Mouse (Mus musculus) neural tube, embryonic 10.5 days (tissue): Measurements from ENCODE around the gene 1600015I10Rik.
A peak's percentile ranks its signal among the peaks of the same experiment; 100 is the strongest.
"Not testable (repeated sequence)": the region's sequence is repeated elsewhere in the genome, so short reads cannot be mapped to it uniquely, and the experiment has no call there.

Experiments used
- DNase-seq: peaks from one replicate; pipeline ENCODE4 v3.0.0-alpha.2; 2017; ENCODE audit warnings: low spot score; ENCODE audit errors: extremely low spot score

1600015I10Rik gene

DNA sequence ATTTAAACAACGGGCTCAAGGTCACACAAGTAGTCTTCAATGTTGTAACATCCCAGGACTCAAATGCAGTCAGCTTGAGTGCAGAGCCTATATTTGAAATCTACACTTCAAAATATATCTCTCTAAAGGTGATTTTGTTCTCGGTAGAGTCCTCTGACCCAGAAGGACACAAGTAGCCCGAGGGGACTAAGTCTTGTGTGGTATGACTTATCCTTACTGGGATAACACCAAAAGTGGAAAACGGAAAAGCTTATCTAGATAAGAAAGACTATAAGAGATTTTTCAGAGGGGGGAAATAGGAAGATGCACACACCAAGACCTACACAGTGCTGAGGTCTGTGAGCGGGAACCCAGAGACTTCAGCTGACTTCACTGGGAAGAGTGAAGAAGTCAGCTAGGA, at the start of gene 1600015I10Rik:
Gene 1600015I10Rik, plus strand, starts transcription at position 301 of the 400 bp plus-strand sequence.
- DNase-seq: no peak

DNA sequence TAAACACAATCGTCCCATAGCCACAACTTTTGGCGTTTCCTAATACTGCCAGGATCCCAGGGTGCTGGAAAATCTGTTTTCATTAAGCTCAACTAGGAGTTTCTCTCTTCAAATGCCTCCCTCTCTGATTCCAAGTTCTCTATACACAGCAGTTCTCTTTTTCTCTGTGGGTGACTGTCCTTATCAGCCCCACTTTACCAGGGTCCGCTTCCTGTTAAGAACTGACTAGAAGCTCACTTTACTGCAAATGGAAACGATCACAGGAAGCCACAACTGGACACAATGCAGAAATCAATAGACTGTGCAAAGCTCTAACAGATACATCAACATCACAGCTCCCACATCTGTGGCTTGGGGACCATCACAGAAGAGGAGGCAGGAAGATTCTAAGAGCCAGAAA, 35.5 kb upstream of the 1600015I10Rik start:
- DNase-seq: no peak

DNA sequence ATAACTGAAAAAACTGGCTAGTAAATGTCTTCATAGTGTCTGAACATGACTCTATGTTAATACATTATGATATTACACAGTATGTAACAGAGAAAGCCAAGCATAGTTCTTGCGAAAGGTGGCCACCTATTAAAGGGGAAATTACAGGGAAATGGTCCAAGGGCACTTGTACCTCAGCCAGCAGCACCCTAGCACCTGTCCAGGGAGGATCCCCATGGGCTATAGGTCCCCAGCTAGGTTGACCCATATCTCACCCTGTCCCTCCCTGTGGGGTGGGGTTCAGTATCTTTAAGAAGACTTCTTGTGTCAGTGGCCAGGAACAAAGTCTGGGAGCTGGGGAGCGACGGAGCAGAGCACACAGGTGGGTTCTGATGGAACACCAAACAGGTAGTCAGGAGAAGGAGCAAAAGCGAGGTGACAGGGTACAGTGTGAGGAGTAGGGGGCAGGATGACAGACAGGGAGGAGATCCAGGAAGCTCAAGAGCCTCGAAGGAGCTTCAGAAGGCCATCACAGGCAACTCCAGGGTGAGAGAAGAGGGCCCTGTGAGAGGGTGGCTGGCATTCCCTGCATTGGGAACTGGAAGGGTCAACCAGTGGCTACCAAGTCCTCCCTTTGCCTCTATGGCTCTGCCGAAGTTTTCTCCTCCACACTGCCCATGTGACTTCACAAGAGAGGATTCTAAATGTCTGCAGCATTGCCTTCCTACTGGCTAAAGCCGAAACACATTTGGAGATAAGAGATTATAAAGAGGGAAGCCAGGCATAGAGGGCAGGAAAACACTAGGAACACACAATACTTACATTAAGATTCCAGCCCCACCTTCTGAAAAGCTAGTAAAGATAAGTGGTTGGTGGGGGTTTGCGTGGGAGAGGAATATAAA, 34.5 kb upstream of the 1600015I10Rik start:
- DNase-seq: no peak

DNA sequence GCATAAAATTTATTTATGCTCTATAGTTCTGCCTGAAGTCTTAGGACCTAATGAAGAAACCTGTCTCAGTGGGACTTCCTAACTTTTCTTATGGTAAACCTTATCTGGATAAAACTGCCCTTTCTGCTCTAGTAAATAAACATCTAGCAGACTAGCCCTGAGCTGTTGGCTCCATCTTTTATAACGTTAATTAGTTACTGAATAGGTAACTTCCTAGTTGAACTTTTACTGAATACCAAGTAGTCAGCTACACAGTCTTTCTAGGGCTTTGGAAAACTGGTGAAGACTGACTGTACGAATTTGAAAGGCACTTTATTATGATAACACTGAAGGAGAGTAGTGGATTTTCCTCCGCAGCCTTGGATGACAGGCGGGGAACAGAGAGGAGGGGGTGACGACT, 33.8 kb upstream of the 1600015I10Rik start:
- no peak for DNase-seq

DNA sequence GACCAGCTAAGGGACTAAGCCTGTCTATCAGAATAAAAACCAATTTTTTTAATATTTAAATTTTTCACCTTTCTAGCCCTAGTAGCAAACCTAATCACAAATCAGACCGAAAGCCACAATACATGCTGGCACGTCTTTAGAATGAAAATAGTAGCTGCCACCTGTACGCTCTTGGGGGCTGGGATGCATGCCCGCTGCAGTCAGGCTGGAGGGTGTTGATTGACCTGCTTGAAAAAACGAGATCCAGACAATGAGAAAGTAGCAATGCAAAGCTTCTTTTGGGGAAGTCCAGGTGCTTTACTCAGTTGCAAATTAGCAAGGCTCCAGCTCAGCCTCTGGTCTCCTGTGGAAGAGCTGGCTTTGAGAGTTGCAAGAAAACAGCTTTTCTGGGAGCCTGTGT, 32.7 kb upstream of the 1600015I10Rik start:
- no peak for DNase-seq

DNA sequence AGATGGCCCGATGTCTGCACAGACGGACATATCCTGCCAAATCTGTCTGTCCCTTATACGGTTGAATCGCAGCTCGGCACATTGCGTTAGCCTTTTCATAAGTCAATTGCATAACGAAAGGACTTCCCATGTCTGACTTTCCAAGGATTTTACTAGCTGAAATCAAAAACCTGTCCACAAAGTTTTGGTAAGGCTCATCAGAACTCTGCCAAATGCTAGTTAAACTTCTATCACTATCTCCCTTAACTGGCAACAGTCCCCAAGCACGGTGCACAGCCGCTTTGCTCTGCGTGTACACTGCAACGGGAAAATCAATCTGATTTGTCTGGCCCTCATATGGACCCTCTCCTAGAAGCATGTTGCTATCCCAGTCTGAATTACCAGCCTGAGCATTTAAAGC, 28.4 kb upstream of the 1600015I10Rik start:
- not testable (repeated sequence) for DNase-seq

DNA sequence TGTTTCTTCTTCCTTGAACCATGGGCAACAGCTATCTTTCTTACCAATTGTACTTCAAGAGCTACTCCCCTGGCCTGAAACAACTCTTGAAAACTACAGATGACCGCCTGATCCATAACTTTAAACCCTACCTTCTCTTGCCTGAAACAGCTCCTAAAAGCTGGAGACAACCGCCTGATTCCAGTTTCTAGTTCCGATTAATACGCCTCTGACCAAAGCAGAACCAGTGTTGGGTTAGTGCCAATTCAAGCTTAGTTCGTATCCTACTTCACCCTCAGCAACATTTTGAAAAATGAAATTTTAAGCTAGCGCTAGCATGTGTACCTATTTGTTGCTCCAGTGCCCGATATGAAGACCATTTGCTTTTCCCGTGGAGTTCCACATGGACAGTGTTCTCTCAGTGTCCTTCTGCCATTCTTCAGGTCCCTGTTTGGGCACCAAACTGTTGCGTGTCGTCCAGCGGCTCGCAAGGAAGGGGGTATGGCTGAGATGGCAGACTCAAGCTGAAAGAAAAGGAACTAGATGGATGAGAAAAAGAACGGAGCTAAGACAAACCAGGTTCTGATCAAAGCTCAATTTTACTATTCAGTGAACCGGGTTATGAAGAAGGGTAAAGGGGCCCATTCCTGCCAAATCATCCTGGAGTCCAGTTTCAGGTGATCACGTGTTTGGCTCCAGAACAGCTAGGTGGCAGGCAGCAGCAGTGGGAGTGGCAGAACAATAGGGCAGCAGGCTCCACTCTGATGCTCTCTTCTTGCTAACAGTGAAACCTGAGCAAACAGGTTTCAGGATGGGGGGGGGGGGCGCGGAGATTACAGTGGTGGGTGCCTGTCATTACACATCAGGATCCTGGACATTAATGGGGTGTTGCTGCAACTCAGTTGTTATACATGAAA, 26.9 kb upstream of the 1600015I10Rik start:
- no peak for DNase-seq

DNA sequence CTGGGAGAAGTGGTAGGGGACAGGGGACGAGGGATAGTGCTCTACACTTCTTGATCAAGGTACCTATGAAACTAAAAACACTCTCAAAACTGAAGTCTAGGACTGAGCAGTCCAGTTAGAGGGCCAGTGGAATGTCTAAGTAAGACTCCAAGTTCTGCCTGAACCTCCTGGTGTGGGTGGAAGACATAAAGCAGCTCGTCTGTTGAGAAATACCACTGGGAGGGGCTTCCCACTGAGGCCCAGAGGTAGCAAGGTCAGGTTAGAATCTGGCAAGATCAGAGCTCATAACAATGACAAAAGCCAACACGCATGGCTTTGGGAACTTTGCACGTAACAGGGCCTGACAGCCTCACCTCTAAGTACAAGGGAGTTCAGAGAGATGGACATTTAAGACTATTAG, 26.3 kb upstream of the 1600015I10Rik start:
- DNase-seq: no peak

DNA sequence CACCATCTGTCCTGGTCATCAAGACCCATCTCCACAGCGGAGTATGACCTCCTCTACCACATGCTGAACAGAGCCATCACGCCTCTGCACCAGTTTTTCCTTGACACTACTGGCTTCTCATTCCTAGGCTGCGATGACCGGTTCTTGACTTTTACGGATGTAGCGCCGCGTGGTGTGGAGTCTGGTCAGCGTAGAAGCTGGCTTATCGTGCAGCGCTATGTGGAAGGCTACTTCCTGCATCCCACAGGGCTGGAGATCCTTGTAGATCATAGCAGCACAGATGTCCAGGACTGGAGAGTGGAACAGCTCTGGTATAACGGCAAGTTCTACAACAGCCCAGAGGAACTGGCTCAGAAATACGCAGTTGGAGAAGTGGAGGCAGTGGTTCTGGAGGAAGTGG, 24.1 kb upstream of the 1600015I10Rik start:
- DNase-seq: no peak

DNA sequence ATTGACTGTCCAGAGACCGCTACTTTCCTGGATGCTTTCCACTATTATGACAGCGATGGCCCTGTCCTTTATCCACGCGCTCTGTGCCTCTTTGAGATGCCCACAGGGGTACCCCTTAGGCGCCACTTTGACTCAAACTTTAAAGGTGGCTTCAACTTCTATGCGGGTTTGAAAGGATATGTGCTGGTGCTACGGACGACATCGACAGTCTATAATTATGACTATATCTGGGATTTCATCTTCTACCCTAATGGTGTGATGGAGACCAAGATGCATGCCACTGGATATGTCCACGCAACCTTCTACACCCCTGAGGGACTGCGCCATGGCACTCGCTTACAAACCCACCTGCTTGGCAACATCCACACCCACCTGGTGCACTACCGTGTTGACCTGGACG, 23.3 kb upstream of the 1600015I10Rik start:
- DNase-seq: no peak

DNA sequence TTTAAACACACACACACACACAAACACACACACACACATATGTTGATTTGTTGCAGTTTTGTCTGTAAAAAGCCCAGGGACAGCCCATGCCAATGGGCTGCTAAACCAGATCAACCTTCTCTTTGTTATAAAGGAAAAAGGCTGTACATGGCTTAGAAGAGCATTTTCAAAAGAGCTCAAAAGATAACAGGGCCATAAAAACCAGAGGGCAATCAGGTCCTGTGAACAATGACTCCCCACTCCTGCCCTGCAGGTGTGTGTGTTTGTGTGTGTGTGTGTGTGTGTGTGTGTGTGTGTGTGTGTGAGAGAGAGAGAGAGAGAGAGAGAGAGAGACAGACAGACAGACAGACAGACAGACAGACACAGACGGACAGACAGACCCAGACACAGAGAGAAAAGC, 20.5 kb upstream of the 1600015I10Rik start:
- DNase-seq: no peak

DNA sequence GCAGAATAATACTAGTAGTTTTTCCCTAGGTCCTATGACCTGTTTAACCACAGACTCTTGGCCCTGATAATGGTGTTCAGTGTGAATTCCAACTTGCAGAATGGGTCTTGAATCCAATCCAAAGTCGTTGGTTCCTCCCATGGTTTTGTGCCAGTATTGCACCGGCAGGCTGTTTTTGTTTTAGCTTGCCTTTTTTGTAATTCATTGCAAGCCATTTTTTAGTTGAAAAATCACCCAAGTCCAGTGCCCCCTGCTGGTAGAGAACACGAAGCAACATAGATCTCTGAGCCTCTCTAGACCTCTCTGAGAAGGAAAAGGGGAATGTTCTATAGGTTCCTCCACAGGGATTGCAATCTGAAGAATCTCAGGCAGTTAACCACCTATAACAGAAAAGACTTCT, 17.7 kb upstream of the 1600015I10Rik start:
- no peak for DNase-seq

DNA sequence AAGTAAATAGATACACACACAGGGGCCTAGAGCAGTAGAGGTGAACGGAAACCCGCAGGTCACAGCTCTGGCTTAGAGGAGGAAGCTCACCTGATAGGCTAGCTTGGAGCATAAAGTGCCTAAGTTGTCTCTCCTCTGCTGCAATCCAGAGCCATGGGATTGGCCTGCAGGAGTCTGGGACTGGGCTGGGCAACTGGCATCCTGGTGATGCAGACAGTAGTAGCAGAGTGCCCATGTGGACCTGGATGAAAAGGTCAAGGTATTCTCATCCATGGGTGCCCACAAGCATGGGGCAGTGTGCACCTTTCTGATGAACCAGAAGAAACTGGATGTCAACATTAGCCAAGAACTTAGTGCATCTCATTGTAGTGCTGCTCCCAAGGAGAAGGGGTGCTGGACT, 16.1 kb upstream of the 1600015I10Rik start:
- no peak for DNase-seq

DNA sequence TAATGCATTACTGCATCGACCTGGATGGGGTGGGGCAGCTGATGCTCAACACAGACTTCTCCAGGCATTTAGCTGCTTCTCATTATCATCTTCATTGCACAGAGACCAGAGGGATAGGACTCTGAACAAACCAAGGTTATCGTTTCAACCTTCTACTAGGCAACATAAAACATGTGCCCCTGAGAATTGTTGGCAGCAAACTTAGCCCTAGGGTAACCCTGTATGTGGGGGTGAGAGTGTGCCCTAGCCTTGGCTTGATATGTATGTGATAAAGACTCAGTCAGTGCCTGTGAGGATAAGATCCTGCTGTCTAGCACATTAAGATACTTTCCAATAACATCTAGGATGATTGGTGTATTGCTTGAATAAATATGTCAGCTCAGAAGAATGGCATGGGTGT, 19.9 kb downstream of the 1600015I10Rik start:
- DNase-seq: no peak

DNA sequence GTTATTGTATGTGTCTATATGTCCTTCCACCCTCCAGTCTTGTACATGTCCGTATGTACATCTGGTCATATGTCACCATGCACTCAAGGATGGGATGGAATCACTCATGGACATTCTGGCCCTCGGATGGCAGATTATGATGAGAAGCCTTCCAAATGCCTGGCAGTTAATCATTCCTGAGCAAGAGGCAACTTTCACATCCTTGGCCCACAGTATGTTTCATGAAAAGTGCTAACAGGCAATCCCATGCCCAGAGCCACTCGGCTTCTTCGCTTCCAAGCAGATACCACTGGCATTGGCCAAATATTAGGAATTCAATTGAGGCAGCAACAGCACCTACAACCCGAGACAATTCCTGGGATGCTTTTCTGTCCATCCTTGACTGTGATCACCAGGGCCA, 21.0 kb downstream of the 1600015I10Rik start:
- DNase-seq: no peak

DNA sequence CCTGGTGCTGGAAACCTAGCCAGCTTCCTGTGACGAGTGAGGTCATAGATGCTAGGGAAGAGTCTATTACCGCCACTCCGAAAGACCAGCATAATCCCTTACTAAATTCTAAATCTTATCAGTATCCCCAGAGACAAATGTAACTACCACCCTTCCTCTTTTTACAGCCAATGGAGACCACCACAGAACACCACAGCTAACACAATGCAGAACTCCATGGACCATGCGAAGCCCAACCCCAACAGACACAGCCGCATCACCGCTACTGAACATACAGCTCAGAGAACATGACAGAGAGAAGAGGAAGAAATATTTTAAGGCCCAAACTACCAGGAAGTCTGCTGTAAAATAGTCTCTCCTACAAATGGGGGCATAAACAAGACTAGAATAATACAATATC, 21.9 kb downstream of the 1600015I10Rik start:
- DNase-seq: no peak

DNA sequence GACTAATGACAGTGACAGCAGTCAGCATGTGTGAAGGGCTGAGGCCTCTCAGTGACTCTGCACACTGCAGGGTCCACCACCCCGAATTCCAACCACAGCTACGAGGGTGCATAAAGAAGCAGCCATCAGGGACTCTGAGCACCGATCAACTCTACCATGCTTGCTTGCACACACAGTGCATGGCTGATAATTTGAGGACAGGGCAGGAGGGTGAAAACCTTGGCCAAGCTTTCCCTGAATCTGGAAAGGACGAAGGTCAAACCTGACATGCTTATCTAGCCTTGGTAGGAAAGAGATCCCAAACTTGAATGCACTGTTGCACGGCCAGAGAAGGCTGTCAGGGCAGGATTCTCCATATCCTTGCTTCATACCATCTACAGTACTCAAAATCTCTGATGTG, 23.5 kb downstream of the 1600015I10Rik start:
- DNase-seq: no peak

DNA sequence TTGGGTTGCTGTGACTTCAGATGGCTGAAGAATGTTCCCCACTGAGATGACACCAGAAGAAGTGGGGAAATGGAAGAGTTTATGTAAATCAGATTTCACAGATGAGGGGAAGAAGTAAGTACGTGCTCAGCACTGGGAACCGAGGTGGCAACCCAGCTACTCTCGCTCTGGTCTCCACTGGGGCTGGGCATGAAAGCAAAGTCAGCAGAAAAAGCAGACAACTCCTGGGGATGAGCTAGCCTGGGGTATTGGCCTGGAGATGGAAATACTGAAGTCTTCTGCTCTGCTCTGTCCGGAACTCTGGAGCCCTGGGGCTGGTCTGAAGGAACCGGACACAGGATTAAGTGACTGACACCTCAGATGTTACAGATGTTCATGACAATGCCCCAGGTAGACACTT, 24.5 kb downstream of the 1600015I10Rik start:
- DNase-seq: no peak

DNA sequence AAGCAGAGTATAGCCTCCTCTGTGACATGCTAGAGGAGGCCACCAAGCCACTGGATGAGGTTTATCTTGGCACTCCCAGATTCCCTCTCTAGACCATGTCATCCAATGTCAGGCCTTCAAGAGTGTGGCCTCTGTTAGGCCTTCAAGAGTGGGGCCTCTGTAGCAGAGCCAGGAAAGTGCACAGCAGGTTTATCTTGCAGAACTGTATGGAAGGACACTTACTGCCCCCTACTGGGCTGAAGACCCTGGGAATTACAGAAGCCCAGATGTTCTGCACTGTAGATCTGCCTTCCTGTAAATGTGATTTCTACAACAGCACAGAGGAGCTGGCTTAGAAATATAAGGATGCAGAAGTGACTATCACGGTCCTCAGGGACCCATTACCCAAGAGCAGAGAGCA, 25.3 kb downstream of the 1600015I10Rik start:
- DNase-seq: peak; percentile 20

DNA sequence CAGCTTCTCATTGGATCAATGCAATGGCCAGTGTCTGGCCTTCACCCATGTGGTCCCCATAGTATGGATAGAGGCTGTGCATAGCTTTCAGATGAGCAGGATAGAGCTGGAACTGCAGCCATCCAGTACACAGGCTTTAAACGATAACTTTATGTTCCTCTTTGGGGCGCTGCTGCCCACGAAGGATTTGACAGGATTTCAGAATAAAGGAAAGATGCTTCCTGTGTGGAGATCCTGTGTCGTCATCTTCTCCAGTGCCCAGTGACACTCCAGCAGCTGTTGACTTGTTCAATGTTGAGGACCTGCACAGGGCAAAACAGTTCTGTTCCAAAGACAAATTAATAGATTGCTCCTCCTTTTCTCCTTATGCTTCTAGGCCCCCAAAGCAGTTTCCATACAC, 27.1 kb downstream of the 1600015I10Rik start:
- no peak for DNase-seq

DNA sequence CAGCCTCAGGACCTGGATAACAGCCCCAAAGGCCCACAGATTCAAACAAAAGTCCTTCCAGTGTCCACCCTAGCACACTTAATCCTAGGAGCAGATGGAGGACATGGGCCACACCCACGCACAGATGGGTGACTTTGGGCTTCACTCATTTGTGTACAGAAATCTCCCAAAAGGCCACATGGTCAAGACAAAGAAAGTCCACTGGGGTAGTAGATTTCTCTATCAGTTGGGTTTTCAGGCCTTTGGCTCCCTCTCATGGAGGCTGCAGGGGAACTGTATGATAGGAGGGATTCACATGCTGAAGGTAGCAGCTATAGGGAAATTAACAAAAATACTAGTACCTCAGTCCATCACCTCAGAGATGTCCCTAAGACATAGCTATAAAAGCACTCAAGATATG, 28.4 kb downstream of the 1600015I10Rik start:
- no peak for DNase-seq

DNA sequence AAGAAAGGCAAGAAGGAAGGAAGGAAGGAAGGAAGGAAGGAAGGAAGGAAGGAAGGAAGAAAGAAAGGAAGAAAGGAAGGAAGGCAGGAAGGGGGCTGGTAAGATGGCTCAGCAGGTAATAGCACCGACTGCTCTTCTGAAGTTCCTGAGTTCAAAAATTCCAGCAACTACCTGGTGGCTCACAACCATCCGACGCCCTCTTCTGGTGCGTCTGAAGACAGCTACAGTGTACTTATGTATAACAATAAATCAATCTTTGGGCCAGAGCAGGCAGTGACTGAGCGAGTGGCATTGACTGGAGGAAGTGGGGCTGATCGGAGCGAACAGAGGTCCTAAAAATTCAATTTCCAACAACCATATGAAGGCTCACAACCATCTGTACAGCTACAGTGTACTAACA, 29.5 kb downstream of the 1600015I10Rik start:
- not testable (repeated sequence) for DNase-seq
